Mouse (Mus musculus): Measurements from ENCODE around the gene Nudt2. TPM values are rescaled to one million over a fixed set of nuclear protein-coding genes. Genes with fewer than 3 reads are reported as not detected.

The Nudt2 gene
- polyA plus RNA-seq, 1 experiment from 2014 or later = 62.0 TPM

GRCm38 (mm10) chr4:41506906-41507305, 42.0 kb downstream of the Nudt2 start:
- H3K4me1 ChIP-seq (replicated peaks) = peaks cover 31% of the 10 kb centered on the region
- H3K27me3 ChIP-seq = peaks cover 19% of the 10 kb centered on the region
- ATAC-seq = peak; percentile 79
- no peaks in the 10 kb centered on the region for H3K9me3 ChIP-seq
- H3K36me3 ChIP-seq = no peaks in the 10 kb centered on the region
- H3K4me2 ChIP-seq (replicated peaks) = peak overlapping the region; percentile 76
- H3K4me3 ChIP-seq (replicated peaks) = peak overlapping the region; percentile 54
- H3K9ac ChIP-seq (replicated peaks) = peak overlapping the region; percentile 82
- peak overlapping the region; percentile 59 for H3K27ac ChIP-seq
- WGBS = under 1% methylated on average over 29 of the region's 29 CpGs

GRCm38 (mm10) chr4:41507326-41507924, 42.5 kb downstream of the Nudt2 start:
- ATAC-seq = peak; percentile 21; the same call in 1 of the 2 replicates
- peak overlapping the region; percentile 76 for H3K4me2 ChIP-seq (replicated peaks)

GRCm38 (mm10) chr4:41507998-41508397, 43.0 kb downstream of the Nudt2 start:
- 42% methylated on average over 7 of the region's 7 CpGs for WGBS
- no peak overlapping the region for H3K27ac ChIP-seq
- no peak for ATAC-seq

More at GRCm38 (mm10) chr4:41507326-41507924, 42.5 kb downstream of the Nudt2 start:
- peak overlapping the region; percentile 82 for H3K9ac ChIP-seq (replicated peaks)
- no peaks in the 10 kb centered on the region for H3K9me3 ChIP-seq
- peaks cover 13% of the 10 kb centered on the region for H3K27me3 ChIP-seq
- H3K36me3 ChIP-seq = no peaks in the 10 kb centered on the region
- H3K4me3 ChIP-seq (replicated peaks) = peak overlapping the region; percentile 54
- H3K27ac ChIP-seq = peak overlapping the region; percentile 59
- under 1% methylated on average over 22 of the region's 22 CpGs for WGBS
- peaks cover 26% of the 10 kb centered on the region for H3K4me1 ChIP-seq (replicated peaks)

GRCm38 (mm10) chr4:41513309-41513708, 48.4 kb downstream of the Nudt2 start:
- Histone ChIP-seq H3K4me3 (replicated peaks) (no peak overlapping the region), H3K4me1 (replicated peaks) (peaks cover 10% of the 10 kb centered on the region), H3K36me3 (peaks cover 6% of the 10 kb centered on the region), H3K4me2 (replicated peaks) (no peak overlapping the region), H3K9me3 (no peaks in the 10 kb centered on the region), H3K27ac (no peak overlapping the region), H3K27me3 (peaks cover 12% of the 10 kb centered on the region), H3K9ac (replicated peaks) (0 out of 2 replicates have a peak overlapping the region, but pooled peaks have one; percentile 8)
- WGBS = 20% methylated on average over 4 of the region's 4 CpGs
- ATAC-seq = peak; percentile 70

More at GRCm38 (mm10) chr4:41507998-41508397, 43.0 kb downstream of the Nudt2 start:
- Histone ChIP-seq H3K36me3 (no peaks in the 10 kb centered on the region), H3K9me3 (no peaks in the 10 kb centered on the region), H3K9ac (replicated peaks) (no peak overlapping the region), H3K27me3 (peaks cover 16% of the 10 kb centered on the region), H3K4me3 (replicated peaks) (no peak overlapping the region), H3K4me2 (replicated peaks) (peak overlapping the region; percentile 76), H3K4me1 (replicated peaks) (peaks cover 23% of the 10 kb centered on the region)

GRCm38 (mm10) chr4:41513714-41514113, 48.8 kb downstream of the Nudt2 start:
- ATAC-seq = no peak
- Histone ChIP-seq H3K9ac (replicated peaks) (0 out of 2 replicates have a peak overlapping the region, but pooled peaks have one; percentile 8), H3K4me2 (replicated peaks) (no peak overlapping the region), H3K27ac (no peak overlapping the region), H3K36me3 (peaks cover 10% of the 10 kb centered on the region), H3K4me3 (replicated peaks) (no peak overlapping the region), H3K4me1 (replicated peaks) (peaks cover 10% of the 10 kb centered on the region), H3K27me3 (peaks cover 9% of the 10 kb centered on the region; the same call in 1 of the 2 replicates), H3K9me3 (no peaks in the 10 kb centered on the region)
- 27% methylated on average over 8 of the region's 8 CpGs for WGBS

GRCm38 (mm10) chr4:41517233-41517632, 52.3 kb downstream of the Nudt2 start, which contains the start of gene 1110017D15Rik:
Gene 1110017D15Rik, minus strand, starts transcription at chr4:41517333.
- H3K4me3 ChIP-seq (replicated peaks) = no peak within 1 kb of the TSS
- 94% methylated on average over 2 of the region's 2 CpGs for WGBS
- no peak within 1 kb of the TSS for H3K4me2 ChIP-seq (replicated peaks)
- no peak within 1 kb of the TSS for H3K27ac ChIP-seq
- H3K36me3 ChIP-seq = peaks cover 34% of the 10 kb centered on the region
- H3K4me1 ChIP-seq (replicated peaks) = peaks cover 16% of the 10 kb centered on the region
- 0 out of 2 replicates have a peak, but pooled peaks cover 3% of the 10 kb centered on the region for H3K27me3 ChIP-seq
- no peak within 1 kb of the TSS for H3K9ac ChIP-seq (replicated peaks)
- ATAC-seq = no peak
- H3K9me3 ChIP-seq = no peaks in the 10 kb centered on the region

GRCm38 (mm10) chr4:41518349-41518748, 53.4 kb downstream of the Nudt2 start:
- no peak for ATAC-seq
- H3K4me1 ChIP-seq (replicated peaks) = peaks cover 10% of the 10 kb centered on the region
- H3K9ac ChIP-seq (replicated peaks) = no peak overlapping the region

GRCm38 (mm10) chr4:41519195-41519594, 54.2 kb downstream of the Nudt2 start:
- no peak overlapping the region for H3K27ac ChIP-seq
- no peak overlapping the region for H3K4me2 ChIP-seq (replicated peaks)
- WGBS = 93% methylated on average over 5 of the region's 5 CpGs
- 0 out of 2 replicates have a peak, but pooled peaks cover 5% of the 10 kb centered on the region for H3K4me1 ChIP-seq (replicated peaks)
- no peaks in the 10 kb centered on the region for H3K9me3 ChIP-seq
- no peak overlapping the region for H3K9ac ChIP-seq (replicated peaks)
- no peak for ATAC-seq
- H3K36me3 ChIP-seq = peaks cover 40% of the 10 kb centered on the region
- no peaks in the 10 kb centered on the region for H3K27me3 ChIP-seq
- H3K4me3 ChIP-seq (replicated peaks) = no peak overlapping the region

More at GRCm38 (mm10) chr4:41518349-41518748, 53.4 kb downstream of the Nudt2 start:
- no peaks in the 10 kb centered on the region for H3K27me3 ChIP-seq
- 82% methylated on average over 7 of the region's 7 CpGs for WGBS
- H3K4me3 ChIP-seq (replicated peaks) = no peak overlapping the region
- H3K9me3 ChIP-seq = no peaks in the 10 kb centered on the region
- peaks cover 34% of the 10 kb centered on the region for H3K36me3 ChIP-seq
- H3K4me2 ChIP-seq (replicated peaks) = no peak overlapping the region
- no peak overlapping the region for H3K27ac ChIP-seq

- no peak overlapping the region for H3K4me2 ChIP-seq (replicated peaks)
- peaks cover 40% of the 10 kb centered on the region for H3K36me3 ChIP-seq
- no peak overlapping the region for H3K9ac ChIP-seq (replicated peaks)
- H3K27me3 ChIP-seq = 0 out of 2 replicates have a peak, but pooled peaks cover 3% of the 10 kb centered on the region
- no peak for ATAC-seq
- no peaks in the 10 kb centered on the region for H3K9me3 ChIP-seq
- peaks cover 5% of the 10 kb centered on the region; the same call in 1 of the 2 replicates for H3K4me1 ChIP-seq (replicated peaks)
- no peak overlapping the region for H3K4me3 ChIP-seq (replicated peaks)
- 55% methylated on average over 14 of the region's 14 CpGs for WGBS
- no peak overlapping the region for H3K27ac ChIP-seq
These were observed 55.7 kb downstream of the Nudt2 start for GRCm38 (mm10) chr4:41520641-41521040.

GRCm38 (mm10) chr4:41522136-41522535, 57.2 kb downstream of the Nudt2 start:
- Histone ChIP-seq H3K27me3 (0 out of 2 replicates have a peak, but pooled peaks cover 3% of the 10 kb centered on the region), H3K36me3 (peaks cover 40% of the 10 kb centered on the region), H3K9me3 (no peaks in the 10 kb centered on the region), H3K4me2 (replicated peaks) (no peak overlapping the region), H3K4me3 (replicated peaks) (no peak overlapping the region), H3K4me1 (replicated peaks) (peaks cover 20% of the 10 kb centered on the region), H3K9ac (replicated peaks) (no peak overlapping the region), H3K27ac (no peak overlapping the region)
- WGBS = 78% methylated on average over 6 of the region's 6 CpGs
- no peak for ATAC-seq

- Histone ChIP-seq H3K4me3 (replicated peaks) (no peak overlapping the region), H3K27me3 (0 out of 2 replicates have a peak, but pooled peaks cover 3% of the 10 kb centered on the region), H3K27ac (no peak overlapping the region), H3K4me2 (replicated peaks) (no peak overlapping the region), H3K9ac (replicated peaks) (no peak overlapping the region), H3K36me3 (peaks cover 38% of the 10 kb centered on the region), H3K9me3 (no peaks in the 10 kb centered on the region), H3K4me1 (replicated peaks) (peaks cover 26% of the 10 kb centered on the region)
- no peak for ATAC-seq
- 63% methylated on average over 5 of the region's 5 CpGs for WGBS
These were observed 57.8 kb downstream of the Nudt2 start for GRCm38 (mm10) chr4:41522788-41523187.

- Histone ChIP-seq H3K4me1 (replicated peaks) (peaks cover 37% of the 10 kb centered on the region), H3K27ac (no peak overlapping the region), H3K9ac (replicated peaks) (no peak overlapping the region), H3K9me3 (no peaks in the 10 kb centered on the region), H3K4me2 (replicated peaks) (no peak overlapping the region), H3K36me3 (peaks cover 28% of the 10 kb centered on the region), H3K27me3 (0 out of 2 replicates have a peak, but pooled peaks cover 3% of the 10 kb centered on the region), H3K4me3 (replicated peaks) (no peak overlapping the region)
- WGBS = 86% methylated on average over 7 of the region's 7 CpGs
- no peak for ATAC-seq
These were observed 58.9 kb downstream of the Nudt2 start for GRCm38 (mm10) chr4:41523839-41524238.
